Mouse (Mus musculus): Measurements from ENCODE around the gene Fbp2. TPM values are rescaled to one million over a fixed set of nuclear protein-coding genes. Genes with fewer than 3 reads are reported as not detected.

Gene Fbp2
- not detected in 2 replicates for polyA plus RNA-seq (2014; fragmentation: Nextera tagmentation; extraction: Ambion mirVana)

- ATAC-seq (ENCODE audit: insufficient read depth, low FRiP score, low TSS enrichment) (no peak), DNase-seq (ENCODE audit: low spot score) (no peak)
- no peaks in the 10 kb centered on the region for H3K4me1 ChIP-seq (ENCODE audit: control insufficient read depth, insufficient read depth, low read length)
- no peaks in the 10 kb centered on the region for H3K27me3 ChIP-seq (ENCODE audit: control insufficient read depth, insufficient read depth, low read length)
- no peak within 1 kb of the TSS for H3K4me3 ChIP-seq (ENCODE audit: low read depth, low read length)
- 74% methylated on average over 21 of the region's 21 CpGs for WGBS
- H3K9me3 ChIP-seq (ENCODE audit: control insufficient read depth, low read length) = no peaks in the 10 kb centered on the region
- H3K4me2 ChIP-seq (ENCODE audit: low read depth) = no peak within 1 kb of the TSS
- no peak within 1 kb of the TSS for H3K27ac ChIP-seq (ENCODE audit: low read depth, low read length)
- no peaks in the 10 kb centered on the region for H3K36me3 ChIP-seq (ENCODE audit: control insufficient read depth, insufficient read depth, low read length)
- H3K9ac ChIP-seq (ENCODE audit: low read length) = no peak within 1 kb of the TSS
Observed at GRCm38 (mm10) chr13:62857941-62858915, at the start of gene Fbp2. Gene Fbp2 (minus strand): TSS chr13:62858422.

DNA sequence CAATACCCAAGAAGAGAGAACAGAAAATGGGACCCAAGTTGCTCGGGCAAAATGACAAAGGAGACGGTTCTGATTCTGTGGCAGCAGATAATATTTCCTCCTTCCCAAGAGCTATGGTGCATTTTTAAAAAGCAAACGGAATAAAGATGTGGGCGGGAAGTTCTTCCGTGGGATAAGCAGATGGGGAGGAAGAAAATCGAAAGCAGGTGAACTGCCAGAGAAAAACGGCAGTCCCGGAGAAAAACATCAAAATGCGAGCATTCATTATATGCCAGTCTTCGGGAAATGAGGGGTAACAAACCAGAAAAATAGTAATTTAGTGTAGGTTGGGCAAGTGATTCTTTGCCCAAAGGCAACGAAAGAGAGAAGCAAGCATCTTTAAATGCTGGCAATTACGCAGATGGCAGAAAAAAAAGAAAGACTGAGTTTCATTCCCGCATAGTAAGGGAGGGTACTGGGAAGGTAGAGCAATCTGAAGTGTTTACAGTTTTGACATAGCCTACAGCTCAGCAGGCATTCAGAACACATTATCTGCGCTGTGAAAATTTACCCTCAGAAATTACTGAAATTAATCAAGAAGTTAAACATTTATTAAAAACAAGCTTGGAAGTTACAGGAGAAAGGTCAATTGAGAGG lies 49.4 kb upstream of the Fbp2 start:
- Histone ChIP-seq H3K9me3 (ENCODE audit: control insufficient read depth, low read length) (no peaks in the 10 kb centered on the region), H3K27me3 (ENCODE audit: control insufficient read depth, insufficient read depth, low read length) (no peaks in the 10 kb centered on the region), H3K4me1 (ENCODE audit: control insufficient read depth, insufficient read depth, low read length) (peaks cover 3% of the 10 kb centered on the region; the same call in 1 of the 2 replicates), H3K4me3 (ENCODE audit: low read depth, low read length) (no peak overlapping the region), H3K4me2 (ENCODE audit: low read depth) (no peak overlapping the region), H3K9ac (ENCODE audit: low read length) (no peak overlapping the region), H3K36me3 (ENCODE audit: control insufficient read depth, insufficient read depth, low read length) (no peaks in the 10 kb centered on the region), H3K27ac (ENCODE audit: low read depth, low read length) (no peak overlapping the region)
- 71% methylated on average over 14 of the region's 14 CpGs for WGBS
- DNase-seq (ENCODE audit: low spot score) (no peak), ATAC-seq (ENCODE audit: insufficient read depth, low FRiP score, low TSS enrichment) (no peak)

DNA sequence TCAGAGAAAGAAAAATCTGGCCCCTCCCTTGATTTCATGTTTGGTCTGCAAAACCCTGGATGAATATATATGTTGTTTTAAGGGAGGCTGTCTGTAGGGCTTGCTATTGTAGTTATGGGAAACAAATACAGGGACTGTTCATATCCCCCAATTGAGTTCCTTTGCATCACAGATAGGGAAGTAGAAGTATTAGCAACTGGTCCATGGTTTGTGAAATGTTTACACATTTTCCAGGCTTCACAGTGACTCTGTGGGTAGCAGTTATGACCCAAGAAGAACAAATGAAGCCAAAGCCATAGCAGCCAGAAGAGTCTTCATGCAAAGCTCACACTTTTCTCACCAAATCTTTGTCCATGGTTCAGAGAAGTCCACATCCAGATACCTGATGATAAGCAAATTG lies 42.9 kb upstream of the Fbp2 start:
- DNase-seq (ENCODE audit: low spot score) (no peak), ATAC-seq (ENCODE audit: insufficient read depth, low FRiP score, low TSS enrichment) (no peak)
- Histone ChIP-seq H3K4me2 (ENCODE audit: low read depth) (no peak overlapping the region), H3K9ac (ENCODE audit: low read length) (no peak overlapping the region), H3K4me1 (ENCODE audit: control insufficient read depth, insufficient read depth, low read length) (no peaks in the 10 kb centered on the region), H3K4me3 (ENCODE audit: low read depth, low read length) (no peak overlapping the region), H3K27me3 (ENCODE audit: control insufficient read depth, insufficient read depth, low read length) (no peaks in the 10 kb centered on the region), H3K9me3 (ENCODE audit: control insufficient read depth, low read length) (no peaks in the 10 kb centered on the region), H3K27ac (ENCODE audit: low read depth, low read length) (no peak overlapping the region), H3K36me3 (ENCODE audit: control insufficient read depth, insufficient read depth, low read length) (no peaks in the 10 kb centered on the region)

GRCm38 (mm10) chr13:62897927-62898646 lies 39.9 kb upstream of the Fbp2 start:
- Histone ChIP-seq H3K4me3 (ENCODE audit: low read depth, low read length) (no peak overlapping the region), H3K4me2 (ENCODE audit: low read depth) (no peak overlapping the region), H3K27ac (ENCODE audit: low read depth, low read length) (no peak overlapping the region), H3K9me3 (ENCODE audit: control insufficient read depth, low read length) (no peaks in the 10 kb centered on the region), H3K4me1 (ENCODE audit: control insufficient read depth, insufficient read depth, low read length) (no peaks in the 10 kb centered on the region), H3K27me3 (ENCODE audit: control insufficient read depth, insufficient read depth, low read length) (no peaks in the 10 kb centered on the region), H3K36me3 (ENCODE audit: control insufficient read depth, insufficient read depth, low read length) (no peaks in the 10 kb centered on the region), H3K9ac (ENCODE audit: low read length) (no peak overlapping the region)
- no peak for DNase-seq (ENCODE audit: low spot score)
- 88% methylated on average over 4 of the region's 4 CpGs for WGBS
- no peak for ATAC-seq (ENCODE audit: insufficient read depth, low FRiP score, low TSS enrichment)

DNA sequence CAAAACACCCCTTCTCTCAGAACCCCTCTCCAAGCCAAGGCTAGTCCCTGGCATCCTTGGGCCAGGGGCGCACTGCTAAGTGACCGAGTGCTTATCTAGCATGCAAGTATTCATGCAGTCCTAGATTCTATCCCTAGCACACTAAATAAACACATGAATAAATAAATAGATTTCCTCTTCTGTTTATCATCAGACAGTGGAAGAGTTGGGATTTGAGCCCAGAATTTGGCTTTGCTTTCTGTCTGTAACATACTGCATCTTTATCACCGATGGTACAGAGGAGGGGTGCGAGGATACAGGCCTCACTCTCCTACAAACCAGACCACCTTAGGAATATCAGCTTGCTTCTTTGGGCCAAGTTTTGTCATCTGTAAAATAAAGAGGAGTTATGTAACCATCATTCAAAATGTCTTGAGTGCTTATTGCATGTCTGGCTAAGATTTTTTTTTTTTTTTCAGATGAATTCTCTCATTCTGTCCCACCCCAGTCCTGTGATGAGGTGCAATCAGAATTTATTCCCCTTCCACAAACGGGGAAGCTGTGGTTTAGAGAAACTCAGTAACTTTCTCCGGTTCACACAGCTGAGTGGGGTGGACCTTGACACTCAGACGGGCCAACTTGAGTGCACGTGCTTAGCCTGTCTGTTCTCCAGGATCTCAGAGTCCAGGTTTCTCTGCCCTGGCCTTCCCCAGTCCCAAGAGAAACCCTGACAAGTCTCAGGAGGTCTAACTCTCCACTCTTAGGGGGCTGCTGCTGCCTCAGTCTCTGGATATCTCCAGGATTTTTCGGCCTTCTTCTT lies 35.0 kb upstream of the Fbp2 start:
- Histone ChIP-seq H3K4me1 (ENCODE audit: control insufficient read depth, insufficient read depth, low read length) (no peaks in the 10 kb centered on the region), H3K36me3 (ENCODE audit: control insufficient read depth, insufficient read depth, low read length) (no peaks in the 10 kb centered on the region)
- 85% methylated on average over 9 of the region's 9 CpGs for WGBS

GRCm38 (mm10) chr13:62889311-62889710 lies 31.1 kb upstream of the Fbp2 start:
- 83% methylated on average over 2 of the region's 2 CpGs for WGBS
- H3K4me3 ChIP-seq (ENCODE audit: low read depth, low read length) = no peak overlapping the region
- H3K4me2 ChIP-seq (ENCODE audit: low read depth) = no peak overlapping the region
- peaks cover 18% of the 10 kb centered on the region for H3K27me3 ChIP-seq (ENCODE audit: control insufficient read depth, insufficient read depth, low read length)
- H3K9ac ChIP-seq (ENCODE audit: low read length) = no peak overlapping the region
- ATAC-seq (ENCODE audit: insufficient read depth, low FRiP score, low TSS enrichment) = no peak
- no peak overlapping the region for H3K27ac ChIP-seq (ENCODE audit: low read depth, low read length)
- DNase-seq (ENCODE audit: low spot score) = no peak
- H3K9me3 ChIP-seq (ENCODE audit: control insufficient read depth, low read length) = no peaks in the 10 kb centered on the region
- no peaks in the 10 kb centered on the region for H3K36me3 ChIP-seq (ENCODE audit: control insufficient read depth, insufficient read depth, low read length)
- H3K4me1 ChIP-seq (ENCODE audit: control insufficient read depth, insufficient read depth, low read length) = no peaks in the 10 kb centered on the region

More for the DNA sequence above, 35.0 kb upstream of the Fbp2 start:
- H3K4me2 ChIP-seq (ENCODE audit: low read depth) = no peak overlapping the region
- ATAC-seq (ENCODE audit: insufficient read depth, low FRiP score, low TSS enrichment) (no peak), DNase-seq (ENCODE audit: low spot score) (no peak)
- H3K9ac ChIP-seq (ENCODE audit: low read length) = no peak overlapping the region
- no peak overlapping the region for H3K4me3 ChIP-seq (ENCODE audit: low read depth, low read length)
- H3K27me3 ChIP-seq (ENCODE audit: control insufficient read depth, insufficient read depth, low read length) = peaks cover 2% of the 10 kb centered on the region
- H3K9me3 ChIP-seq (ENCODE audit: control insufficient read depth, low read length) = no peaks in the 10 kb centered on the region
- no peak overlapping the region for H3K27ac ChIP-seq (ENCODE audit: low read depth, low read length)

DNA sequence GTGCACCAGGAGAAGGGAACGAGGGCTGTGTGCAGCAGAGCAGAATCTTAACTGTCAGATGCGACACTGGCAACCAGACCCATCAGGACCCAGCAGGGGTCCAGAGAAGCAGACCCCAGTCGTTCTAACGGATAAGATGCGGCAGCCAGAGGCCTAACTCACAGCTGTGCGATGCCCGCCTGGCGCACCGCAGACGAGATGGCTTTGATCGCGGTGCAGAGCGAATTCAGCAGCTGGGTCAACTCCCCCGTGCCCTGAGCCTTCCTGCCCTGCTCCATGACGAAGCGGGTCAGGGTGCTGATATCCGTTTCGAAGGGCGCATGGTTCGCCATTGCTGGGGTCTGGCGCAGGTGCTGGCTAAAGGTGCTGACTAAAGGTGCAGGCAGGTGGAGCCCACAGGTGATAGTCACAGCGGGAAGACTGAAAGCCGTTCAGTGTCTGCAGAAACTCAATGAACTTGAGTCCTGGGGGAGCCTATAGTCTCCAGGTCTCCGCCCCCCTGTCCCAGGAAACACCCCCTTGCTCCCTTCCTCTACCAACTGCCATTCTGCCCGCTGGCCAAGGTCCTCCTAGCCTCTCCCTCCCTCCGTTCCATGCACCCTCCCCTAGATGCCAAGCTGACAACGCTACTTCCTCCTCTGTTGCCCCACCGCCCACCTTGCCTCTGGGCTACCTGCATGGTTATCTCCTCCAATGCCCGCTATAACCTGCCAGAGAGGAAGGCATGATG lies 29.7 kb upstream of the Fbp2 start, which contains the start of gene Fbp1:
Gene Fbp1 (minus strand): TSS at position 571 of the 730 bp plus-strand sequence.
- Histone ChIP-seq H3K36me3 (ENCODE audit: control insufficient read depth, insufficient read depth, low read length) (no peaks in the 10 kb centered on the region), H3K9ac (ENCODE audit: low read length) (no peak within 1 kb of the TSS), H3K9me3 (ENCODE audit: control insufficient read depth, low read length) (no peaks in the 10 kb centered on the region), H3K27ac (ENCODE audit: low read depth, low read length) (no peak within 1 kb of the TSS), H3K27me3 (ENCODE audit: control insufficient read depth, insufficient read depth, low read length) (peaks cover 18% of the 10 kb centered on the region), H3K4me3 (ENCODE audit: low read depth, low read length) (peak within 1 kb of the TSS; percentile 0; the same call in 1 of the 2 replicates), H3K4me1 (ENCODE audit: control insufficient read depth, insufficient read depth, low read length) (no peaks in the 10 kb centered on the region), H3K4me2 (ENCODE audit: low read depth) (peak within 1 kb of the TSS; percentile 8)
- DNase-seq (ENCODE audit: low spot score) (peak; percentile 34), ATAC-seq (ENCODE audit: insufficient read depth, low FRiP score, low TSS enrichment) (no peak)
- WGBS = 5% methylated on average over 29 of the region's 29 CpGs

All from neural tube, embryonic 11.5 days (tissue).